Mouse (Mus musculus) E14TG2a.4 (cell line): ENCODE results near the gene Ccdc151.

Experiments
- H3K27me3 ChIP-seq: 2 replicates; pipeline ENCODE4 v1.6.1; 2014; ENCODE audit warnings: low read length, control low read depth; ENCODE audit not compliant: insufficient read depth
- H3K36me3 ChIP-seq: 2 replicates; pipeline ENCODE4 v1.6.1; 2014; ENCODE audit warnings: low read length, control low read depth; ENCODE audit not compliant: insufficient read depth
- H3K4me1 ChIP-seq: replicated peaks from 2 replicates; pipeline ENCODE4 v1.6.1; 2014; ENCODE audit warnings: low read depth, low read length, control low read depth
- H3K4me3 ChIP-seq: replicated peaks from 2 replicates; pipeline ENCODE4 v1.5.1; 2014; ENCODE audit warnings: mild to moderate bottlenecking, low read length
- H3K9me3 ChIP-seq: 2 replicates; pipeline ENCODE4 v1.6.1; 2014; ENCODE audit warnings: low read length, control low read depth
- CTCF ChIP-seq: conservative IDR thresholded peaks from 2 replicates; pipeline ENCODE4 v1.5.1; 2014; ENCODE audit warnings: low read length
- NANOG ChIP-seq: IDR thresholded peaks from 2 replicates; pipeline ENCODE4 v1.6.1; 2014; ENCODE audit warnings: borderline replicate concordance, low read length, mixed read lengths
- POU5F1 ChIP-seq: IDR thresholded peaks from 2 replicates; pipeline ENCODE4 v1.6.1; 2014; ENCODE audit warnings: low read length, borderline replicate concordance

The Ccdc151 gene

GRCm38 (mm10) chr9:22004546-22004945 lies 2.1 kb upstream of the Ccdc151 start:
- peaks cover 60% of the 10 kb centered on the region for H3K36me3 ChIP-seq
- no peaks in the 10 kb centered on the region for H3K27me3 ChIP-seq
- peak overlapping the region; percentile 95 for H3K4me3 ChIP-seq
- H3K4me1 ChIP-seq: peaks cover 64% of the 10 kb centered on the region
- TF ChIP-seq CTCF (no peak), NANOG (no peak), POU5F1 (no peak)
- no peaks in the 10 kb centered on the region for H3K9me3 ChIP-seq

GRCm38 (mm10) chr9:22003163-22003554 lies 725 bp upstream of the Ccdc151 start:
- Histone ChIP-seq H3K4me3 (peak overlapping the region; percentile 95), H3K27me3 (no peaks in the 10 kb centered on the region), H3K36me3 (peaks cover 46% of the 10 kb centered on the region), H3K9me3 (no peaks in the 10 kb centered on the region), H3K4me1 (peaks cover 55% of the 10 kb centered on the region)
- TF ChIP-seq CTCF: no peak
- no peak for TF ChIP-seq NANOG
- TF ChIP-seq POU5F1: no peak

- Histone ChIP-seq H3K4me3 (peak overlapping the region; percentile 95; the same call in 1 of the 2 replicates), H3K36me3 (peaks cover 31% of the 10 kb centered on the region), H3K9me3 (no peaks in the 10 kb centered on the region), H3K27me3 (no peaks in the 10 kb centered on the region), H3K4me1 (peaks cover 41% of the 10 kb centered on the region)
- TF ChIP-seq NANOG (no peak), POU5F1 (no peak), CTCF (peak; percentile 13; the same call in 1 of the 2 replicates)
These were observed 801 bp downstream of the Ccdc151 start for GRCm38 (mm10) chr9:22001633-22002032.

GRCm38 (mm10) chr9:22000296-22000695 lies 2.1 kb downstream of the Ccdc151 start:
- Histone ChIP-seq H3K4me1 (peaks cover 31% of the 10 kb centered on the region), H3K27me3 (no peaks in the 10 kb centered on the region), H3K9me3 (no peaks in the 10 kb centered on the region), H3K36me3 (peaks cover 18% of the 10 kb centered on the region), H3K4me3 (no peak overlapping the region)
- TF ChIP-seq NANOG (no peak), CTCF (no peak), POU5F1 (no peak)

GRCm38 (mm10) chr9:21996178-21996867 lies 6.1 kb downstream of the Ccdc151 start:
- no peak overlapping the region for H3K4me3 ChIP-seq
- no peaks in the 10 kb centered on the region for H3K9me3 ChIP-seq
- peaks cover 30% of the 10 kb centered on the region for H3K27me3 ChIP-seq
- no peaks in the 10 kb centered on the region for H3K36me3 ChIP-seq
- TF ChIP-seq POU5F1 (no peak), NANOG (no peak), CTCF (no peak)
- peaks cover 22% of the 10 kb centered on the region for H3K4me1 ChIP-seq

GRCm38 (mm10) chr9:21992227-21992626 lies 10.2 kb downstream of the Ccdc151 start:
- TF ChIP-seq CTCF: no peak
- no peak for TF ChIP-seq NANOG
- TF ChIP-seq POU5F1: no peak
- Histone ChIP-seq H3K9me3 (no peaks in the 10 kb centered on the region), H3K4me3 (no peak overlapping the region), H3K27me3 (peaks cover 70% of the 10 kb centered on the region), H3K4me1 (peaks cover 61% of the 10 kb centered on the region), H3K36me3 (no peaks in the 10 kb centered on the region)

GRCm38 (mm10) chr9:21989230-21990110 lies 13.0 kb downstream of the Ccdc151 start, which contains the start of gene Rgl3:
Gene Rgl3, minus strand, starts transcription at chr9:21989446.
- no peaks in the 10 kb centered on the region for H3K36me3 ChIP-seq
- no peaks in the 10 kb centered on the region for H3K9me3 ChIP-seq
- no peak for TF ChIP-seq CTCF
- no peak for TF ChIP-seq NANOG
- no peak for TF ChIP-seq POU5F1
- H3K4me1 ChIP-seq: peaks cover 57% of the 10 kb centered on the region
- H3K27me3 ChIP-seq: peaks cover 93% of the 10 kb centered on the region
- peak within 1 kb of the TSS; percentile 71 for H3K4me3 ChIP-seq

- TF ChIP-seq NANOG: no peak
- no peak for TF ChIP-seq CTCF
- no peak for TF ChIP-seq POU5F1
These were observed 13.9 kb downstream of the Ccdc151 start for GRCm38 (mm10) chr9:21988421-21989101.

More at GRCm38 (mm10) chr9:21988421-21989101, 13.9 kb downstream of the Ccdc151 start:
- Histone ChIP-seq H3K27me3 (peaks cover 92% of the 10 kb centered on the region), H3K4me1 (peaks cover 57% of the 10 kb centered on the region), H3K9me3 (no peaks in the 10 kb centered on the region), H3K36me3 (no peaks in the 10 kb centered on the region), H3K4me3 (peak overlapping the region; percentile 71)
